Mouse (Mus musculus) left cerebral cortex, postnatal 10 days (tissue): ENCODE results near the gene Fat3. TPM values are rescaled to one million over a fixed set of nuclear protein-coding genes. Genes with fewer than 3 reads are reported as not detected.
A peak's percentile ranks its signal among the peaks of the same experiment; 100 is the strongest.

Experiments
- DNase-seq, 2 experiments: peaks; one replicate each; pipeline ENCODE4 v3.0.0; 2021 to 2022; ENCODE audit warnings: low spot score in 2 of 2, mixed read lengths in 1 of 2; ENCODE audit errors: extremely low spot score in 1 of 2
- intact Hi-C: fragments of 180-260 bp; cut with DNase I; formaldehyde crosslinking; loops from one replicate; pipeline ENCODE4 v1.15.1; 2025
- total RNA-seq, 2 experiments: library from RNA; stranded (reverse); gene quantifications; 2 replicates each; pipeline ENCODE4 v1.2.3; 2021

Fat3 gene
- total RNA-seq, 2 experiments from 2014 or later, result 60.2 to 68.0 TPM

GRCm38 (mm10) chr9:16342577-16342976, 158.5 kb downstream of the Fat3 start:
- intact Hi-C loops, result no loop called here
- DNase-seq, result no peak

- DNase-seq, result no peak
- intact Hi-C loops, result no loop called here
Observed at GRCm38 (mm10) chr9:16330290-16330984, 170.6 kb downstream of the Fat3 start.

GRCm38 (mm10) chr9:16318957-16319356, 182.1 kb downstream of the Fat3 start:
- intact Hi-C loops, result no loop called here
- DNase-seq, result no peak

GRCm38 (mm10) chr9:16312599-16313197, 188.4 kb downstream of the Fat3 start:
- no peak for DNase-seq

GRCm38 (mm10) chr9:16310855-16311848, 189.9 kb downstream of the Fat3 start:
- intact Hi-C loops, result no loop called here

More at GRCm38 (mm10) chr9:16312599-16313197, 188.4 kb downstream of the Fat3 start:
- intact Hi-C loops, result no loop called here

GRCm38 (mm10) chr9:16310305-16310704, 190.8 kb downstream of the Fat3 start:
- intact Hi-C loops, result no loop called here
- no peak for DNase-seq

More at GRCm38 (mm10) chr9:16310855-16311848, 189.9 kb downstream of the Fat3 start:
- DNase-seq, result no peak

GRCm38 (mm10) chr9:16307789-16308188, 193.3 kb downstream of the Fat3 start:
- intact Hi-C loops, result no loop called here
- DNase-seq, result no peak

GRCm38 (mm10) chr9:16306222-16306621, 194.9 kb downstream of the Fat3 start:
- DNase-seq, result no peak
- intact Hi-C loops, result no loop called here

- DNase-seq, result peak in 1 of 2 experiments; percentile 30
- intact Hi-C loops, result no loop called here
Observed at GRCm38 (mm10) chr9:16305396-16306086, 195.5 kb downstream of the Fat3 start.

GRCm38 (mm10) chr9:16304949-16305348, 196.1 kb downstream of the Fat3 start:
- no peak for DNase-seq
- intact Hi-C loops, result no loop called here

- no peak for DNase-seq
- intact Hi-C loops, result no loop called here
Observed at GRCm38 (mm10) chr9:16302484-16302883, 198.6 kb downstream of the Fat3 start.

GRCm38 (mm10) chr9:16297935-16298334, 203.2 kb downstream of the Fat3 start:
- intact Hi-C loops, result no loop called here
- DNase-seq, result no peak

- intact Hi-C loops, result no loop called here
- no peak for DNase-seq
Observed at GRCm38 (mm10) chr9:16293928-16294806, 206.9 kb downstream of the Fat3 start.

- DNase-seq, result no peak
- intact Hi-C loops, result no loop called here
Observed at GRCm38 (mm10) chr9:16292492-16292891, 208.6 kb downstream of the Fat3 start.

- intact Hi-C loops, result no loop called here
- DNase-seq, result no peak
Observed at GRCm38 (mm10) chr9:16290911-16291310, 210.2 kb downstream of the Fat3 start.

- intact Hi-C loops, result no loop called here
- DNase-seq, result no peak
Observed at GRCm38 (mm10) chr9:16283033-16283432, 218.1 kb downstream of the Fat3 start.

- DNase-seq, result no peak
- intact Hi-C loops, result no loop called here
Observed at GRCm38 (mm10) chr9:16282291-16282804, 218.7 kb downstream of the Fat3 start.

- intact Hi-C loops, result no loop called here
- no peak for DNase-seq
Observed at GRCm38 (mm10) chr9:16275589-16275988, 225.5 kb downstream of the Fat3 start.
